Mouse (Mus musculus) lung, postnatal 0 days (tissue): ENCODE data around the gene Wipi2. TPM values are rescaled to one million over a fixed set of nuclear protein-coding genes. Genes with fewer than 3 reads are reported as not detected.

ENCODE experiments used
- ATAC-seq: fragments of 200-750 bp; cut with Nextera tagmentation; 2 replicates; pipeline ENCODE4 v1.8.0; 2017; ENCODE audit warnings: moderate library complexity
- DNase-seq: peaks from one replicate; pipeline ENCODE4 v3.0.0-alpha.2; 2016; ENCODE audit warnings: low spot score
- H3K27ac ChIP-seq: fragments of 300-500 bp; sonication (generic); 2 replicates; pipeline ENCODE4 v1.5.1; 2014; ENCODE audit warnings: antibody characterized with exemption, mild to moderate bottlenecking, low read length, mixed read lengths
- H3K27me3 ChIP-seq: fragments of 300-500 bp; sonication (generic); replicated peaks from 2 replicates; pipeline ENCODE4 v1.6.1; 2014; ENCODE audit warnings: low read length, mixed read lengths; ENCODE audit not compliant: insufficient read depth
- H3K36me3 ChIP-seq: fragments of 300-500 bp; sonication (generic); 2 replicates; pipeline ENCODE4 v1.6.1; 2014; ENCODE audit warnings: low read length, mixed read lengths; ENCODE audit not compliant: insufficient read depth
- H3K4me1 ChIP-seq: fragments of 300-500 bp; sonication (generic); 2 replicates; pipeline ENCODE4 v1.6.1; 2014; ENCODE audit warnings: antibody characterized with exemption, low read depth, low read length, mixed read lengths; ENCODE audit not compliant: insufficient read depth
- H3K4me2 ChIP-seq: fragments of 300-500 bp; sonication (generic); replicated peaks from 2 replicates; pipeline ENCODE4 v1.6.1; 2014; ENCODE audit warnings: low read depth, mild to moderate bottlenecking, low read length, moderate library complexity, mixed read lengths
- H3K4me3 ChIP-seq: fragments of 300-500 bp; sonication (generic); 2 replicates; pipeline ENCODE4 v1.5.1; 2014; ENCODE audit warnings: low read depth, low read length
- H3K9ac ChIP-seq: fragments of 300-500 bp; sonication (generic); replicated peaks from 2 replicates; pipeline ENCODE4 v1.6.1; 2014; ENCODE audit warnings: low read depth, mild to moderate bottlenecking
- H3K9me3 ChIP-seq: fragments of 300-500 bp; sonication (generic); 2 replicates; pipeline ENCODE4 v1.6.1; 2016; ENCODE audit warnings: low read length, mixed read lengths
- CTCF ChIP-seq: IDR thresholded peaks from 2 replicates; pipeline ENCODE4 v1.5.1; 2016; ENCODE audit warnings: antibody characterized with exemption, mild to moderate bottlenecking
- EP300 ChIP-seq: IDR thresholded peaks from 2 replicates; pipeline ENCODE4 v1.6.1; 2016; ENCODE audit warnings: antibody characterized with exemption, mild to moderate bottlenecking, control low read depth
- WGBS: fragments of 180-500 bp; shearing (Covaris S2); extraction: QIAGEN DNeasy Blood & Tissue Kit; methylation state at CpG from one replicate; pipeline ENCODE4 v1.1.7; 2014; 5-methylcytosine and 5-hydroxymethylcytosine counted together
- polyA plus RNA-seq: library from polyadenylated mRNA; unstranded; fragments of >200 nt; fragmentation: Nextera tagmentation; extraction: Ambion mirVana; gene quantifications from 2 replicates; pipeline ENCODE4 v1.2.1, GENCODE M21; 2015

Gene Wipi2
- polyA plus RNA-seq, 1 experiment from 2014 or later = 26.6 TPM

GRCm38 (mm10) chr5:142660656-142661434, 33.3 kb downstream of the Wipi2 start:
- TF ChIP-seq EP300 (no peak), CTCF (no peak)
- WGBS = 90% methylated on average over 7 of the region's 7 CpGs
- no peak overlapping the region for H3K4me3 ChIP-seq
- H3K36me3 ChIP-seq = peaks cover 87% of the 10 kb centered on the region
- no peak overlapping the region for H3K9ac ChIP-seq
- H3K9me3 ChIP-seq = no peaks in the 10 kb centered on the region
- no peaks in the 10 kb centered on the region for H3K4me1 ChIP-seq
- H3K27me3 ChIP-seq = no peaks in the 10 kb centered on the region
- H3K4me2 ChIP-seq = no peak overlapping the region
- no peak overlapping the region for H3K27ac ChIP-seq
- DNase-seq = no peak
- no peak for ATAC-seq

GRCm38 (mm10) chr5:142667921-142668320, 40.4 kb downstream of the Wipi2 start:
- no peaks in the 10 kb centered on the region for H3K9me3 ChIP-seq
- H3K4me3 ChIP-seq = no peak overlapping the region
- no peak overlapping the region for H3K27ac ChIP-seq
- no peak for ATAC-seq
- no peak overlapping the region for H3K4me2 ChIP-seq
- no peaks in the 10 kb centered on the region for H3K4me1 ChIP-seq
- no peak for TF ChIP-seq EP300
- no peak for TF ChIP-seq CTCF
- H3K9ac ChIP-seq = no peak overlapping the region
- 54% methylated on average over 3 of the region's 3 CpGs for WGBS
- H3K27me3 ChIP-seq = no peaks in the 10 kb centered on the region
- no peak for DNase-seq
- peaks cover 42% of the 10 kb centered on the region for H3K36me3 ChIP-seq

- H3K9ac ChIP-seq = no peak overlapping the region
- H3K4me1 ChIP-seq = no peaks in the 10 kb centered on the region
- no peak overlapping the region for H3K27ac ChIP-seq
- H3K4me3 ChIP-seq = no peak overlapping the region
- WGBS = 88% methylated on average over 11 of the region's 11 CpGs
- H3K36me3 ChIP-seq = peaks cover 34% of the 10 kb centered on the region
- no peaks in the 10 kb centered on the region for H3K27me3 ChIP-seq
- TF ChIP-seq EP300 = no peak
- no peak for TF ChIP-seq CTCF
- no peaks in the 10 kb centered on the region for H3K9me3 ChIP-seq
- no peak overlapping the region for H3K4me2 ChIP-seq
- no peak for DNase-seq
- ATAC-seq = no peak
Observed at GRCm38 (mm10) chr5:142668556-142669263, 41.2 kb downstream of the Wipi2 start.

GRCm38 (mm10) chr5:142669726-142670125, 42.2 kb downstream of the Wipi2 start:
- no peak overlapping the region for H3K27ac ChIP-seq
- no peak overlapping the region for H3K4me3 ChIP-seq
- peaks cover 24% of the 10 kb centered on the region for H3K36me3 ChIP-seq
- no peak overlapping the region for H3K9ac ChIP-seq
- no peaks in the 10 kb centered on the region for H3K4me1 ChIP-seq
- H3K27me3 ChIP-seq = no peaks in the 10 kb centered on the region
- H3K4me2 ChIP-seq = no peak overlapping the region
- ATAC-seq (no peak), DNase-seq (no peak)
- TF ChIP-seq CTCF (0 out of 2 replicates have a peak, but pooled peaks have one; percentile 20), EP300 (no peak)
- H3K9me3 ChIP-seq = no peaks in the 10 kb centered on the region
- WGBS = 81% methylated on average over 7 of the region's 7 CpGs

GRCm38 (mm10) chr5:142673082-142673481, 45.6 kb downstream of the Wipi2 start:
- no peak overlapping the region for H3K4me3 ChIP-seq
- H3K27ac ChIP-seq = no peak overlapping the region
- H3K9me3 ChIP-seq = no peaks in the 10 kb centered on the region
- 0 out of 2 replicates have a peak, but pooled peaks cover 5% of the 10 kb centered on the region for H3K36me3 ChIP-seq
- DNase-seq (no peak), ATAC-seq (no peak; the same call in 1 of the 2 replicates)
- no peaks in the 10 kb centered on the region for H3K4me1 ChIP-seq
- no peaks in the 10 kb centered on the region for H3K27me3 ChIP-seq
- H3K4me2 ChIP-seq = no peak overlapping the region
- TF ChIP-seq EP300 = no peak
- TF ChIP-seq CTCF = peak; percentile 62
- no peak overlapping the region for H3K9ac ChIP-seq
- WGBS = 22% methylated on average over 5 of the region's 5 CpGs

- Histone ChIP-seq H3K27me3 (no peaks in the 10 kb centered on the region), H3K9me3 (no peaks in the 10 kb centered on the region), H3K36me3 (no peaks in the 10 kb centered on the region), H3K9ac (no peak overlapping the region), H3K27ac (no peak overlapping the region), H3K4me3 (no peak overlapping the region), H3K4me1 (no peaks in the 10 kb centered on the region), H3K4me2 (no peak overlapping the region)
- TF ChIP-seq EP300 = no peak
- TF ChIP-seq CTCF = no peak
- DNase-seq (no peak), ATAC-seq (no peak)
- WGBS = 43% methylated on average over 7 of the region's 7 CpGs
Observed at GRCm38 (mm10) chr5:142678141-142678571, 50.7 kb downstream of the Wipi2 start.
